Mouse (Mus musculus) heart, postnatal 0 days (tissue): Measurements from ENCODE around the gene Mapkapk5. TPM values are rescaled to one million over a fixed set of nuclear protein-coding genes. Genes with fewer than 3 reads are reported as not detected.

ENCODE experiments used
- ATAC-seq: fragments of 200-750 bp; cut with Nextera tagmentation; 2 replicates; pipeline ENCODE4 v1.8.0; 2017; ENCODE audit warnings: low read depth, moderate number of reproducible peaks, moderate library complexity; ENCODE audit not compliant: insufficient read depth
- DNase-seq: peaks from one replicate; pipeline ENCODE4 v3.0.0-alpha.2; 2016; ENCODE audit warnings: low spot score
- H3K27ac ChIP-seq: fragments of 300-500 bp; sonication (generic); 2 replicates; pipeline ENCODE4 v1.5.1; 2014; ENCODE audit warnings: low read depth, mild to moderate bottlenecking
- H3K27me3 ChIP-seq: fragments of 300-500 bp; sonication (generic); 2 replicates; pipeline ENCODE4 v1.6.1; 2014; ENCODE audit warnings: low read length, mixed read lengths; ENCODE audit not compliant: control insufficient read depth, insufficient read depth
- H3K36me3 ChIP-seq: fragments of 300-500 bp; sonication (generic); replicated peaks from 2 replicates; pipeline ENCODE4 v1.6.1; 2014; ENCODE audit warnings: low read length, mixed read lengths; ENCODE audit not compliant: control insufficient read depth, insufficient read depth
- H3K4me1 ChIP-seq: fragments of 300-500 bp; sonication (generic); 2 replicates; pipeline ENCODE4 v1.6.1; 2014; ENCODE audit warnings: antibody characterized with exemption; ENCODE audit not compliant: control insufficient read depth, insufficient read depth
- H3K4me2 ChIP-seq: fragments of 300-500 bp; sonication (generic); 2 replicates; pipeline ENCODE4 v1.6.1; 2014; ENCODE audit warnings: low read depth, mild to moderate bottlenecking, low read length, moderate library complexity
- H3K4me3 ChIP-seq: fragments of 300-500 bp; sonication (generic); 2 replicates; pipeline ENCODE4 v1.5.1; 2014; ENCODE audit warnings: low read depth, low read length
- H3K9ac ChIP-seq: fragments of 300-500 bp; sonication (generic); replicated peaks from 2 replicates; pipeline ENCODE4 v1.6.1; 2014; ENCODE audit warnings: low read depth, low read length, mixed read lengths
- H3K9me3 ChIP-seq: fragments of 300-500 bp; sonication (generic); replicated peaks from 2 replicates; pipeline ENCODE4 v1.6.1; 2016; ENCODE audit warnings: low read length; ENCODE audit not compliant: control insufficient read depth
- CTCF ChIP-seq: IDR thresholded peaks from 2 replicates; pipeline ENCODE4 v1.5.1; 2016; ENCODE audit warnings: antibody characterized with exemption, control low read depth, low read depth
- EP300 ChIP-seq: IDR thresholded peaks from 2 replicates; pipeline ENCODE4 v1.6.1; 2016; ENCODE audit warnings: antibody characterized with exemption, low read depth
- WGBS: fragments of 180-500 bp; shearing (Covaris S2); extraction: QIAGEN DNeasy Blood & Tissue Kit; methylation state at CpG from one replicate; pipeline ENCODE4 v1.1.7; 2014; 5-methylcytosine and 5-hydroxymethylcytosine counted together
- polyA plus RNA-seq: library from polyadenylated mRNA; unstranded; fragments of >200 nt; fragmentation: Nextera tagmentation; extraction: Ambion mirVana; gene quantifications from 2 replicates; pipeline ENCODE4 v1.2.1, GENCODE M21; 2015
- total RNA-seq: library from RNA; depleted of rRNA; stranded (reverse); fragments of >200 nt; gene quantifications from 2 replicates; pipeline ENCODE4 v1.2.3, GENCODE M21; 2014; ENCODE audit warnings: low replicate concordance

Gene Mapkapk5
- total and polyA plus RNA-seq, 2 experiments from 2014 or later: 31.0 to 61.7 TPM

- Histone ChIP-seq H3K9ac (no peak overlapping the region), H3K9me3 (no peaks in the 10 kb centered on the region), H3K27ac (no peak overlapping the region), H3K4me3 (no peak overlapping the region), H3K4me2 (no peak overlapping the region), H3K4me1 (peaks cover 14% of the 10 kb centered on the region), H3K27me3 (no peaks in the 10 kb centered on the region), H3K36me3 (peaks cover 4% of the 10 kb centered on the region; the same call in 1 of the 2 replicates)
- no peak for DNase-seq
- WGBS: 77% methylated on average over 3 of the region's 3 CpGs
- no peak for ATAC-seq
- no peak for TF ChIP-seq EP300
- no peak for TF ChIP-seq CTCF
Observed at GRCm38 (mm10) chr5:121543370-121543769, 2.3 kb downstream of the Mapkapk5 start.

DNA sequence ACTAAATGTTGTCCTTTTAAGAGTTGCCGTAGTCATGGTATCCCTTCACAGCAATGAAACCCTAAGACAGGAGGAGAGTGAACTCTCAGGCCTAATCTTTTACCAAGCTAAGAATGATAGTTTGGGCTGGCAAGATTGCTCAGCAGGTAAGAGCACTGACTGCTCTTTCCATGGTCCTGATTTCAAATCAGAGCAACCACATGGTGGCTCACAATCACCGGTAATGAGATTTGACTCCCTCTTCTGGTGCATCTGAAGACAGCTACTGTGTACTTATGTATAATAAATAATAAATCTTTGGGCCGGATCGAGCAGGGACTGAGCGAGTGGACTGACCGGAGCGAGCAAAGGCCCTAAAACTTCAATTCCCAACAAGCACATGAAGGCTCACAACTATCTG is 4.5 kb downstream of the Mapkapk5 start:
- H3K36me3 ChIP-seq: peaks cover 17% of the 10 kb centered on the region
- peaks cover 12% of the 10 kb centered on the region for H3K4me1 ChIP-seq
- no peaks in the 10 kb centered on the region for H3K9me3 ChIP-seq
- no peak overlapping the region for H3K4me3 ChIP-seq
- no peak for DNase-seq
- ATAC-seq: no peak
- no peak overlapping the region for H3K4me2 ChIP-seq
- no peak overlapping the region for H3K27ac ChIP-seq
- H3K9ac ChIP-seq: no peak overlapping the region
- TF ChIP-seq CTCF (no peak), EP300 (no peak)
- WGBS: 82% methylated on average over 7 of the region's 7 CpGs
- no peaks in the 10 kb centered on the region for H3K27me3 ChIP-seq

DNA sequence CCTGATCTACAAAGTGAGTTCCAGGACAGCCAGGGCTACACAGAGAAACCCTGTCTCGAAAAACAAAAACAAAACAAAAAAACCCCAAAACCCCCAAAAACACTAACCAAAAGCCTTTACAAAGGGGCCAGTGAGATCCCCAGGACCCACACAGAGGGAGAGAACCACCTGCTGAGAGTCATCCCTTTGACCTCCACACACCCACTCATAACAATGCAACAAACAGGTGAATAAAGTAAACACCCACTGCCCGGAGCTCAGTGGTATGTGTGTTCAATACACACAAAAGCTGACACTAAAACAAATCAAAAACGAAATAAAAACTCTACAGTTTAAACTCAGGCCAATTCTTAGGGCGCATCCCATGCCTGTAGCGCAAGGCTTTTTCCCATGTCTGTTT is 5.6 kb downstream of the Mapkapk5 start:
- DNase-seq (no peak), ATAC-seq (no peak)
- peaks cover 11% of the 10 kb centered on the region for H3K4me1 ChIP-seq
- no peaks in the 10 kb centered on the region for H3K27me3 ChIP-seq
- 93% methylated on average over 5 of the region's 5 CpGs for WGBS
- no peak overlapping the region for H3K9ac ChIP-seq
- H3K4me2 ChIP-seq: no peak overlapping the region
- H3K36me3 ChIP-seq: peaks cover 28% of the 10 kb centered on the region
- no peaks in the 10 kb centered on the region for H3K9me3 ChIP-seq
- no peak overlapping the region for H3K27ac ChIP-seq
- no peak overlapping the region for H3K4me3 ChIP-seq
- TF ChIP-seq CTCF (no peak), EP300 (no peak)

DNA sequence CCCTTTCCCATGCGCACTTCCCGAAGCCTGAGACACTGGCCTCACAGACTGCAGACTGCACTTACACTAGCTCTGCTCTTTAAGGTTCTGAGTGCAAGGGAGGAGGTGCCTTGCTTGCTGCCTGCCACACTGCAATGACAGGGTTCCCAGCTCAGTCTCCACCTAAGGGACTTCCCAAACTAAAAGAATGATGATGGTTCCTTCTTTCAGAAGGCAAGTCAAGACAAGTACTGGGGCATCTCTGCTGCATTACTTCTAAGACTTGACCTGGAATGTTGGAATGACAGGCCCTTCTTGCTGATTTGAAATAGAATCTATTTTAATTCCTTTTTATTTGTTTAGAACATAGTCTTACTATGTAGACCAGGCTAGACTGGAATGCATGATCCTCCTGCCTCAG is 8.1 kb downstream of the Mapkapk5 start:
- DNase-seq (no peak), ATAC-seq (no peak)
- no peaks in the 10 kb centered on the region for H3K27me3 ChIP-seq
- TF ChIP-seq CTCF (no peak), EP300 (no peak)
- WGBS: 66% methylated on average over 2 of the region's 2 CpGs
- no peak overlapping the region for H3K9ac ChIP-seq
- H3K4me2 ChIP-seq: no peak overlapping the region
- H3K4me3 ChIP-seq: no peak overlapping the region
- no peak overlapping the region for H3K27ac ChIP-seq
- H3K4me1 ChIP-seq: no peaks in the 10 kb centered on the region
- H3K36me3 ChIP-seq: peaks cover 48% of the 10 kb centered on the region
- H3K9me3 ChIP-seq: no peaks in the 10 kb centered on the region

GRCm38 (mm10) chr5:121536921-121537555 is 8.7 kb downstream of the Mapkapk5 start:
- no peak for ATAC-seq
- DNase-seq: no peak
- no peak for TF ChIP-seq EP300
- no peak for TF ChIP-seq CTCF
- Histone ChIP-seq H3K9ac (no peak overlapping the region), H3K4me3 (no peak overlapping the region), H3K9me3 (no peaks in the 10 kb centered on the region), H3K27ac (no peak overlapping the region), H3K4me1 (no peaks in the 10 kb centered on the region), H3K4me2 (no peak overlapping the region), H3K36me3 (peaks cover 54% of the 10 kb centered on the region), H3K27me3 (no peaks in the 10 kb centered on the region)
- 62% methylated on average over 7 of the region's 7 CpGs for WGBS

- Histone ChIP-seq H3K36me3 (peaks cover 71% of the 10 kb centered on the region), H3K4me3 (no peak overlapping the region), H3K9ac (no peak overlapping the region), H3K9me3 (no peaks in the 10 kb centered on the region), H3K4me2 (no peak overlapping the region), H3K27ac (no peak overlapping the region), H3K4me1 (no peaks in the 10 kb centered on the region), H3K27me3 (no peaks in the 10 kb centered on the region)
- DNase-seq: no peak
- TF ChIP-seq EP300: no peak
- no peak for TF ChIP-seq CTCF
- WGBS: 87% methylated on average over 3 of the region's 3 CpGs
- no peak for ATAC-seq
Observed at GRCm38 (mm10) chr5:121535116-121535515, 10.6 kb downstream of the Mapkapk5 start.
